Mouse (Mus musculus): ENCODE results near the gene Fmod. TPM values are rescaled to one million over a fixed set of nuclear protein-coding genes. Genes with fewer than 3 reads are reported as not detected.

The Fmod gene
- polyA plus RNA-seq, 1 experiment, result not detected

DNA sequence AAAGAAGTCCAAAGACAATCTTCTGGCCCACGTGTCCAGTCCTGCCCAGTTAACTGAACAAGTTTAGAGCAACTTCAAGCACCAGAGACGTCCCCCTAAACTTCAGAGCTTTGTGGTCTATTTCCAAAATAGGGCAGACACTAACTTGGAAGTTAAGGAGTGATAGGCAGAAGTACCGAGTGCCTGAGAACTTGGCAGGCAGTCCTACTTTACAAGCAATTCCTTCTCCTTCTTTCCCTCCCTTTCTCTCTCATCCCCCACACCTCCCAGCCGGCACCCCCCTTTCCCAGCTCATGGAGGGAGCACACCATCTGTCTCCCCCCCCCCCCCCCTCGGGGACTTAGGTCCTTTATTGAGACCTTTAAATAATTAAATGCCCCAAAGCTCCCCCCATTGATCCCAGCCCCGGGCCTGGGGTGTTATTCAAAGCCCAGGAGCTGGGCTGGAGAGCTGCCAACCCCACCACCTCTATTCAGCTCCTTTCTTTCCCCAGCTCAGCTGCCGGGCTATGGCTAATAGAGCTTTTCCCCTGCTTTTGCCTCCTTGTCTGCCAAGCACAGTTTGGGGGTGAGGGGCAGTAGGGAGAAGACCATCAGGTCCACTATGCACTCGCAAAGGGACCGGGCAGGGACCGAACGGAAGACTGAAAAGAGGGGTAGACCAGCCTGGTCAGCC, 25.5 kb downstream of the Fmod start:
- Histone ChIP-seq H3K36me3 (ENCODE audit: control insufficient read depth, insufficient read depth, low read length, poor library complexity, severe bottlenecking) (no peaks in the 10 kb centered on the region), H3K27ac (ENCODE audit: insufficient read depth, low read length) (peak overlapping the region; percentile 73), H3K9me3 (replicated peaks; ENCODE audit: control insufficient read depth, insufficient read depth, low read length, poor library complexity, severe bottlenecking) (no peaks in the 10 kb centered on the region), H3K27me3 (ENCODE audit: control insufficient read depth, insufficient read depth, low read length, poor library complexity, severe bottlenecking) (no peaks in the 10 kb centered on the region), H3K4me3 (ENCODE audit: low read depth, low read length) (peak overlapping the region; percentile 6; the same call in 1 of the 2 replicates), H3K9ac (ENCODE audit: low read depth, poor library complexity, severe bottlenecking) (no peak overlapping the region), H3K4me1 (ENCODE audit: control insufficient read depth, insufficient read depth, low read length) (peaks cover 8% of the 10 kb centered on the region)
- TF ChIP-seq POLR2A (IDR thresholded peaks at IDR 0.05; ENCODE audit: insufficient read depth, low read length), result no peak
- no peak for TF ChIP-seq EP300 (IDR thresholded peaks at IDR 0.05; ENCODE audit: insufficient read depth, low read depth, low read length)
- no peak for TF ChIP-seq CTCF (IDR thresholded peaks at IDR 0.05; ENCODE audit: low read depth, low read length)

DNA sequence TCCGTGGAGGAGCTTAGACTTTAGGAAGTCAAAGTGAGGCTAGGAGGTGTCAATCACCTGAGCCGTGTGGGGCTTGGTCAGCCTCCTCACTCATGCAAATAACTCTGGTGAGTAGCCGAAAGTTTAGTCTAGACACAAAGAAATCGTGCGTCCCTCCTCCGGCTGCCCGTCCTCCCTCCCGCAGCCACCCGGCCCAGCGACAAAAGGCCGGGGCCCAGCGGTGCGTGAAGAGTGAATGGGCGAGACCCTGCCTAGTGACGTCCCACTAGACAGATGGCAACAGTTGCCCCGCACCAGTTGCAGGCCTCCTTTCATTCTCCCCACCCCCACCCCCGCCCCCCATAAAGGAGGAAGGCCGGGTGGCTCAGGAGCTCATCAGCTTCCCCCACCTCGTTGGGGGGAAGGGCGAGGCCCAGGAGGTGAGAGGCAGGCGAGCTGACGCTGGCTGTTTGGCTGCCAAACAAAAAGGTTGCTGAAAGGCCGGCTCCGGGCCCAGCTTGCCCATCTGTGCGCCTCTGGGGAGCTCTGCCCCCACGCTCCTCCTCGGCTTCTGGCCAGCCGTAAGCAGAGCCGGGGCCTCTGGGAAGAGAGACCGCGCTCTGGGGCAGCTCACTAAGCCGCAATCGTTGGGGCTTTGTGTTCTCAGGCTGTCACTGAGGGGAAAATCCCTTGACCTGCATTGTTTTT, 26.2 kb downstream of the Fmod start:
- Histone ChIP-seq H3K9ac (ENCODE audit: low read depth, poor library complexity, severe bottlenecking) (peak overlapping the region; percentile 63), H3K9me3 (replicated peaks; ENCODE audit: control insufficient read depth, insufficient read depth, low read length, poor library complexity, severe bottlenecking) (no peaks in the 10 kb centered on the region), H3K36me3 (ENCODE audit: control insufficient read depth, insufficient read depth, low read length, poor library complexity, severe bottlenecking) (no peaks in the 10 kb centered on the region), H3K27ac (ENCODE audit: insufficient read depth, low read length) (peak overlapping the region; percentile 84), H3K4me1 (ENCODE audit: control insufficient read depth, insufficient read depth, low read length) (peaks cover 8% of the 10 kb centered on the region), H3K27me3 (ENCODE audit: control insufficient read depth, insufficient read depth, low read length, poor library complexity, severe bottlenecking) (no peaks in the 10 kb centered on the region), H3K4me3 (ENCODE audit: low read depth, low read length) (peak overlapping the region; percentile 6)
- TF ChIP-seq POLR2A (IDR thresholded peaks at IDR 0.05; ENCODE audit: insufficient read depth, low read length) (no peak), EP300 (IDR thresholded peaks at IDR 0.05; ENCODE audit: insufficient read depth, low read depth, low read length) (peak; percentile 63; the same call in 1 of the 2 replicates)

DNA sequence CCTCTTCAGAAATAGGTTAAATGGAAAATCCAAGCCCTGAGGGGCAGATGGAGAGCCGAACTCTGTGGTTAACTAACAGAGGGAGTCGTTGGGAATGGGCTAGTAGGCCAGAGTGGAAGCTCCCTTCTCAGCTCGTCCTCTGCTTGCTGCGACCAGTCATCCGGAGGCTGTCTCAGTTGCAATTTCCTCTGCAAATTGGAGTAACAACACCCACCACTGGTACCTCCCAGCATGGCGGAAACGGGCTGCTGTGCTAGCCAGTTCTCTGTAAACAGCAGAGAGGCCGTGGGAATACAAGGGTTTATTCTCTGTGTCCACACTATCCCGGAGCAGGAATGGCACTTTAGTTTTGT, 26.7 kb downstream of the Fmod start:
- Histone ChIP-seq H3K4me3 (ENCODE audit: low read depth, low read length) (peak overlapping the region; percentile 24; the same call in 1 of the 2 replicates), H3K4me1 (ENCODE audit: control insufficient read depth, insufficient read depth, low read length) (peaks cover 8% of the 10 kb centered on the region), H3K9me3 (replicated peaks; ENCODE audit: control insufficient read depth, insufficient read depth, low read length, poor library complexity, severe bottlenecking) (no peaks in the 10 kb centered on the region), H3K9ac (ENCODE audit: low read depth, poor library complexity, severe bottlenecking) (peak overlapping the region; percentile 63), H3K27ac (ENCODE audit: insufficient read depth, low read length) (peak overlapping the region; percentile 84), H3K36me3 (ENCODE audit: control insufficient read depth, insufficient read depth, low read length, poor library complexity, severe bottlenecking) (no peaks in the 10 kb centered on the region), H3K27me3 (ENCODE audit: control insufficient read depth, insufficient read depth, low read length, poor library complexity, severe bottlenecking) (no peaks in the 10 kb centered on the region)
- TF ChIP-seq EP300 (IDR thresholded peaks at IDR 0.05; ENCODE audit: insufficient read depth, low read depth, low read length) (0 out of 2 replicates have a peak, but pooled peaks have one; percentile 1), POLR2A (IDR thresholded peaks at IDR 0.05; ENCODE audit: insufficient read depth, low read length) (no peak)

DNA sequence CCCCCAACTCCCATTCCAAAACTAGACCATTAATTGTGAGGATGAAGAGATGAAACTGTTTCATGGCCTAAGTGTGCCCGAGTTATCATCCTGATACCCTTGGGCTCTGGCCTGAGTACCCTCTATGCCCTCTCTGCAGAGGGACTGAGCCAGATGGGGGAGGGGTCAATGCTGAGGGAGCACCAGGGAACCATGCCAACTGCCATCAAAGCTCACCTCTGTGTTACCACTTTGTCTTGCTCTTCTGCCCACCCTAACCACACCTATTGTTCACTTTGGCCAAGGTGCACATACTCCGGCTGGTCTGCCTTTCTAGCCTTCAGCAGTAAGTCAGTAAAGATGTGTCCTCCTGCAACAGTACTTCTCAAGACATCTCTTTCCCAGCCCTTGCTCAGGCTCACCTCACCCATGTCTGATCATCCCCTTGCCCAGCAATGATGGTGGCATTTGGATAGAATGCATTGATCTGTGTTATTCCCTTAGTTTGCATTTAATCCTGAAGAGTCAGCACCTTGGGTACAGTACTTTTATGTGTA, 27.3 kb downstream of the Fmod start:
- Histone ChIP-seq H3K4me3 (ENCODE audit: low read depth, low read length) (no peak overlapping the region), H3K9me3 (replicated peaks; ENCODE audit: control insufficient read depth, insufficient read depth, low read length, poor library complexity, severe bottlenecking) (no peaks in the 10 kb centered on the region), H3K9ac (ENCODE audit: low read depth, poor library complexity, severe bottlenecking) (no peak overlapping the region), H3K36me3 (ENCODE audit: control insufficient read depth, insufficient read depth, low read length, poor library complexity, severe bottlenecking) (no peaks in the 10 kb centered on the region), H3K27ac (ENCODE audit: insufficient read depth, low read length) (peak overlapping the region; percentile 84), H3K27me3 (ENCODE audit: control insufficient read depth, insufficient read depth, low read length, poor library complexity, severe bottlenecking) (no peaks in the 10 kb centered on the region), H3K4me1 (ENCODE audit: control insufficient read depth, insufficient read depth, low read length) (peaks cover 8% of the 10 kb centered on the region)
- TF ChIP-seq CTCF (IDR thresholded peaks at IDR 0.05; ENCODE audit: low read depth, low read length) (no peak), POLR2A (IDR thresholded peaks at IDR 0.05; ENCODE audit: insufficient read depth, low read length) (no peak), EP300 (IDR thresholded peaks at IDR 0.05; ENCODE audit: insufficient read depth, low read depth, low read length) (no peak)

DNA sequence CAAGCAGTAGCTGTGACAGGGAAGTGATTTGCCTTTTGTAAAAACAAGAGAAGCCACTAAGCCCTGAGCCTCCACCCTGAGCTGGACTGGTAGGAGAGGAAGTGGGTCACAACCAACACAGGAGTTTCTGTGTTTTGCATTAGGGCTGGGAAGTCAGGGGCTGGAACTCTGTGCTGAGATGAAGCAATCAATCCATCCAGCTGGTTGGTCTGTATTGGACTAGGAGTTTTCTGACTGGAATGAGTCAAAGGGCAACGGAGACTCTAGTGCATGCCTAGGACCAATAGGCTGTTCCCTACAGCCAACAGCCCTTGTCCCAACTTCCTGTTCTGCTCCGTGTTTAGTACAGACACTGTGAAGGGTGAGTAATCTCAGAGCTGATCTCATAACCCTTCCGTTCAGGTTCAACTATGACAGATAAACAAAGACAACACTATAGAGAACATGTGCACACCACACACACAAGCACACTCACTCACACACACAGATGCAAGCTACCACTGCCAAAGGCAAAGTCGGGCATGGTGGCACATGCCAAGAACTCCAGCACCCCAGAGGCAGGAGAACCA, 28.3 kb downstream of the Fmod start:
- Histone ChIP-seq H3K9me3 (replicated peaks; ENCODE audit: control insufficient read depth, insufficient read depth, low read length, poor library complexity, severe bottlenecking) (no peaks in the 10 kb centered on the region), H3K4me3 (ENCODE audit: low read depth, low read length) (no peak overlapping the region), H3K4me1 (ENCODE audit: control insufficient read depth, insufficient read depth, low read length) (peaks cover 6% of the 10 kb centered on the region), H3K9ac (ENCODE audit: low read depth, poor library complexity, severe bottlenecking) (no peak overlapping the region), H3K27ac (ENCODE audit: insufficient read depth, low read length) (no peak overlapping the region), H3K27me3 (ENCODE audit: control insufficient read depth, insufficient read depth, low read length, poor library complexity, severe bottlenecking) (no peaks in the 10 kb centered on the region), H3K36me3 (ENCODE audit: control insufficient read depth, insufficient read depth, low read length, poor library complexity, severe bottlenecking) (no peaks in the 10 kb centered on the region)
- TF ChIP-seq POLR2A (IDR thresholded peaks at IDR 0.05; ENCODE audit: insufficient read depth, low read length), result no peak
- no peak for TF ChIP-seq CTCF (IDR thresholded peaks at IDR 0.05; ENCODE audit: low read depth, low read length)
- no peak for TF ChIP-seq EP300 (IDR thresholded peaks at IDR 0.05; ENCODE audit: insufficient read depth, low read depth, low read length)

DNA sequence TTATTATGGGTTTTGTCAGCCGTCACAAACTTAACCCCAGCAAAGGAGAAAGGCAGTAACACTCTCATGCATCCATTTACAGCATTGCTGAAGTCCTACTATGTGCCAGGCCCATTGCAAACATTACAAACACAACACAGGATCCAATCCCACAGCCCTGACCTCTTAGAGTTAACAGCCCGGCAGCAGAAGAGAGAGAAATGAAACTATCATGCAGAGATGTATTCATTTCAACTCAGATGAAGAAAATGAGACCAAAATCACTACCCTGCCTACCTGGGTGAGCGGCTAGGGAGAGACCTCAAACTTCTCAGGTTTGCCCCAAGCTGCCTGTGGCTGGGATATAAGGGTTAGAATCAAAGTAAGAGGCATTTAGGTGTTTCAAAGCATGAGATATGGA, 29.5 kb downstream of the Fmod start:
- Histone ChIP-seq H3K4me3 (ENCODE audit: low read depth, low read length) (no peak overlapping the region), H3K27me3 (ENCODE audit: control insufficient read depth, insufficient read depth, low read length, poor library complexity, severe bottlenecking) (no peaks in the 10 kb centered on the region), H3K9me3 (replicated peaks; ENCODE audit: control insufficient read depth, insufficient read depth, low read length, poor library complexity, severe bottlenecking) (no peaks in the 10 kb centered on the region), H3K27ac (ENCODE audit: insufficient read depth, low read length) (no peak overlapping the region), H3K36me3 (ENCODE audit: control insufficient read depth, insufficient read depth, low read length, poor library complexity, severe bottlenecking) (no peaks in the 10 kb centered on the region), H3K4me1 (ENCODE audit: control insufficient read depth, insufficient read depth, low read length) (peaks cover 6% of the 10 kb centered on the region), H3K9ac (ENCODE audit: low read depth, poor library complexity, severe bottlenecking) (no peak overlapping the region)
- TF ChIP-seq CTCF (IDR thresholded peaks at IDR 0.05; ENCODE audit: low read depth, low read length) (no peak), EP300 (IDR thresholded peaks at IDR 0.05; ENCODE audit: insufficient read depth, low read depth, low read length) (no peak), POLR2A (IDR thresholded peaks at IDR 0.05; ENCODE audit: insufficient read depth, low read length) (no peak)
